Mouse (Mus musculus) brain, embryonic 14.5 days (tissue): ENCODE data around the gene Plcd3. TPM values are rescaled to one million over a fixed set of nuclear protein-coding genes. Genes with fewer than 3 reads are reported as not detected.

ENCODE experiments used
- DNase-seq: peaks from one replicate; pipeline ENCODE4 v3.0.0-alpha.2; 2011; ENCODE audit warnings: low read depth
- CTCF ChIP-seq: fragments of 200-500 bp; IDR thresholded peaks from 2 replicates; pipeline ENCODE4 v1.5.1; 2012; ENCODE audit warnings: inconsistent platforms, mild to moderate bottlenecking, moderate library complexity, borderline replicate concordance; ENCODE audit not compliant: insufficient read depth, insufficient read length; ENCODE audit errors: extremely low read depth
- POLR2A ChIP-seq: fragments of 200-500 bp; IDR thresholded peaks from 2 replicates; pipeline ENCODE4 v1.6.1; 2012; ENCODE audit warnings: mild to moderate bottlenecking, inconsistent platforms, borderline replicate concordance; ENCODE audit not compliant: poor library complexity, insufficient read depth, insufficient read length, severe bottlenecking; ENCODE audit errors: extremely low read depth
- polyA plus RNA-seq: library from polyadenylated mRNA; depleted of rRNA; stranded (reverse); fragments of >200 nt; gene quantifications from 2 replicates; pipeline ENCODE4 v1.2.3, GENCODE M21; 2012; rRNA removed

Plcd3 gene
- polyA plus RNA-seq = 3.6 TPM in 2 replicates

- no peak for TF ChIP-seq POLR2A
- no peak for TF ChIP-seq CTCF
Observed at GRCm38 (mm10) chr11:103101481-103101865, at the start of gene Plcd3, which contains the start of gene Acbd4. TSS of gene Plcd3 (minus strand) at chr11:103101658. TSS of gene Acbd4 (plus strand) at chr11:103101682.

GRCm38 (mm10) chr11:103149771-103150170 lies 48.3 kb upstream of the Plcd3 start:
- TF ChIP-seq POLR2A (no peak), CTCF (no peak)
- DNase-seq = no peak

More at GRCm38 (mm10) chr11:103101481-103101865, at the start of gene Plcd3, which contains the start of gene Acbd4:
- peak; percentile 72 for DNase-seq

- TF ChIP-seq CTCF (no peak), POLR2A (no peak)
Observed at GRCm38 (mm10) chr11:103147766-103148165, 46.3 kb upstream of the Plcd3 start.

GRCm38 (mm10) chr11:103146386-103146785 lies 44.9 kb upstream of the Plcd3 start:
- no peak for TF ChIP-seq POLR2A
- no peak for TF ChIP-seq CTCF
- no peak for DNase-seq

More at GRCm38 (mm10) chr11:103147766-103148165, 46.3 kb upstream of the Plcd3 start:
- no peak for DNase-seq

GRCm38 (mm10) chr11:103144309-103145285 lies 43.1 kb upstream of the Plcd3 start:
- DNase-seq = no peak
- TF ChIP-seq CTCF (no peak), POLR2A (no peak)

- no peak for TF ChIP-seq CTCF
- TF ChIP-seq POLR2A = peak; percentile 24; the same call in 1 of the 2 replicates
- peak; percentile 97 for DNase-seq
Observed at GRCm38 (mm10) chr11:103142441-103143182, 41.2 kb upstream of the Plcd3 start.

- TF ChIP-seq CTCF (no peak), POLR2A (no peak)
- peak; percentile 37 for DNase-seq
Observed at GRCm38 (mm10) chr11:103141944-103142255, 40.4 kb upstream of the Plcd3 start.

GRCm38 (mm10) chr11:103141101-103141943 lies 39.9 kb upstream of the Plcd3 start:
- peak; percentile 43 for DNase-seq
- TF ChIP-seq POLR2A (no peak), CTCF (no peak)

- no peak for DNase-seq
- TF ChIP-seq CTCF = no peak
- no peak for TF ChIP-seq POLR2A
Observed at GRCm38 (mm10) chr11:103140763-103141100, 39.3 kb upstream of the Plcd3 start.

- DNase-seq = no peak
- TF ChIP-seq POLR2A (no peak), CTCF (no peak)
Observed at GRCm38 (mm10) chr11:103139951-103140762, 38.7 kb upstream of the Plcd3 start.

GRCm38 (mm10) chr11:103136039-103136577 lies 34.6 kb upstream of the Plcd3 start:
- no peak for DNase-seq
- TF ChIP-seq CTCF (no peak), POLR2A (no peak)
